Comparison of ENCODE assay signal across 30 mouse cellular contexts in the genomic region with DNA sequence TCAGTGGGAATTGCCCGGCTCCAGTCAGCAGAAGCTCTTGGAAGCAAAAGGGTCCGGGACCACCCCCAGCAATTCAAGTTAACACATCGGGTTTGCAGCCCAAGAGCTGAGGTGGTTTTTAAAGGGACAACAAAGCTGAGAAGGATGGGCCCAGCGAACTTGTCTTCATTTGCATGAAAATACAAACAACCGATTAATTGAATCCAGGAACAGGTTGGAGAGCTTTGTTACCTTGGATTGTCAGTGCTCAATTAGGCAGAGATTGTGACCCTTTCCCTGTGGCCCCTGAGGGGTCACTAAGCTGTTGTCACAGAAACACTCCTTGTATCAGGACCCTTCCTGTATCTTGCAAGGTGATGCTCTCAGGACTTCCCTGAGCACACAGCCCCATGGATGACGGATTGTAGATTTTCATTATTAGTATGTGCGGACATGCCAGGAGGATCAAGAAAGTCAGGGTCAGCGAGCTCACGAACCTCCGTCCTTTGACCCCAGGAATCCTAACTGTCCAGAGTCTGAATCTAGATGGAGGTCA. TPM values are rescaled to one million over a fixed set of nuclear protein-coding genes. Genes with fewer than 3 reads are reported as not detected.
A peak's percentile ranks its signal among the peaks of the same experiment; 100 is the strongest.
DNase-seq lines count a peak whose midpoint lies in the region; ATAC-seq and TF ChIP-seq lines count a peak whose summit lies in the region.
"Had no signal": no experiment of that assay in that cellular context is flagged by ENCODE, and none has a peak within 500 bp of the region (broad histone marks: within the 10 kb centered on the region; RNA-seq: fewer than 3 reads in every experiment).

No protein-coding gene starts in this region.

- H3K9ac ChIP-seq in forebrain, embryonic 11.5 days (ENCODE audit: low read length) = no peak overlapping the region
- no peak overlapping the region for H3K9ac ChIP-seq in hindbrain, embryonic 13.5 days
- no peak overlapping the region for H3K9ac ChIP-seq in hindbrain, postnatal 0 days (replicated peaks; ENCODE audit: low read length)
- H3K9ac ChIP-seq in neural tube, embryonic 13.5 days = no peak overlapping the region; the same call in 1 of the 2 replicates
- H3K9ac ChIP-seq: embryonic facial prominence, embryonic 13.5 days; heart, embryonic 15.5 days; limb, embryonic 13.5 days; liver, embryonic 13.5 days; lung, embryonic 14.5 days; neural tube, embryonic 15.5 days had no signal

- no peak for DNase-seq in forebrain, embryonic 11.5 days (ENCODE audit: low spot score)
- no peak for DNase-seq in forebrain, embryonic 10.5 days (ENCODE audit: extremely low spot score, low spot score)
- no peak for DNase-seq in hindbrain, postnatal 0 days (ENCODE audit: low spot score)
- DNase-seq in neural tube, embryonic 10.5 days (ENCODE audit: extremely low spot score, low spot score) = no peak
- DNase-seq in limb, embryonic 10.5 days (ENCODE audit: low spot score) = no peak
- no peak for DNase-seq in layer of hippocampus, adult 9-10 months (ENCODE audit: low spot score)
- DNase-seq: adrenal gland, adult 8-10 months; cerebellum, adult 18-20 months; cerebellum, postnatal 25 days; gastrocnemius, postnatal 14 days; kidney, adult 8-10 months; kidney, postnatal 14 days; liver, embryonic 13.5 days; lung, embryonic 14.5 days; midbrain, embryonic 14.5 days; right cerebral cortex, adult 18-20 months; right cerebral cortex, postnatal 4 days; thymus, postnatal 36 days had no signal

- 26% methylated on average over 10 of the region's 10 CpGs for WGBS in forebrain, embryonic 11.5 days
- 28% methylated on average over 10 of the region's 10 CpGs for WGBS in forebrain, embryonic 10.5 days
- 32% methylated on average over 10 of the region's 10 CpGs for WGBS in hindbrain, embryonic 13.5 days
- 47% methylated on average over 10 of the region's 10 CpGs for WGBS in hindbrain, postnatal 0 days
- WGBS in neural tube, embryonic 13.5 days = 37% methylated on average over 10 of the region's 10 CpGs
- 50% methylated on average over 10 of the region's 10 CpGs for WGBS in limb, embryonic 10.5 days

- no peak for TF ChIP-seq CTCF in hindbrain, postnatal 0 days (IDR thresholded peaks at IDR 0.05; ENCODE audit: low read depth)

- H3K36me3 ChIP-seq in forebrain, embryonic 11.5 days (ENCODE audit: control insufficient read depth, insufficient read depth, low read length) = no peaks in the 10 kb centered on the region
- no peaks in the 10 kb centered on the region for H3K36me3 ChIP-seq in forebrain, embryonic 10.5 days (replicated peaks)
- H3K36me3 ChIP-seq in hindbrain, embryonic 13.5 days = no peaks in the 10 kb centered on the region
- H3K36me3 ChIP-seq in hindbrain, postnatal 0 days (ENCODE audit: insufficient read depth, low read length) = no peaks in the 10 kb centered on the region
- H3K36me3 ChIP-seq in neural tube, embryonic 13.5 days = no peaks in the 10 kb centered on the region
- H3K36me3 ChIP-seq in limb, embryonic 10.5 days = no peaks in the 10 kb centered on the region
- H3K36me3 ChIP-seq: embryonic facial prominence, embryonic 13.5 days; G1E; heart, embryonic 15.5 days; limb, embryonic 13.5 days; liver, embryonic 13.5 days; neural tube, embryonic 15.5 days had no signal

- no peak overlapping the region for H3K27ac ChIP-seq in forebrain, embryonic 11.5 days (ENCODE audit: low read depth, low read length)
- H3K27ac ChIP-seq in forebrain, embryonic 10.5 days = no peak overlapping the region
- H3K27ac ChIP-seq in hindbrain, embryonic 13.5 days = peak overlapping the region; percentile 1
- no peak overlapping the region for H3K27ac ChIP-seq in hindbrain, postnatal 0 days
- H3K27ac ChIP-seq in neural tube, embryonic 13.5 days (replicated peaks) = peak overlapping the region; percentile 56; the same call in 1 of the 2 replicates
- 0 out of 2 replicates have a peak overlapping the region, but pooled peaks have one; percentile 21 for H3K27ac ChIP-seq in limb, embryonic 10.5 days
- H3K27ac ChIP-seq: heart, embryonic 15.5 days; layer of hippocampus, adult 2 months; limb, embryonic 13.5 days; liver, embryonic 13.5 days; neural tube, embryonic 15.5 days had no signal

- 0 out of 2 replicates have a peak overlapping the region, but pooled peaks have one; percentile 16 for H3K4me2 ChIP-seq in forebrain, embryonic 11.5 days (ENCODE audit: low read depth, low read length, severe bottlenecking)
- H3K4me2 ChIP-seq in hindbrain, embryonic 13.5 days = no peak overlapping the region
- H3K4me2 ChIP-seq in hindbrain, postnatal 0 days (ENCODE audit: low read depth, low read length) = no peak overlapping the region
- H3K4me2 ChIP-seq in neural tube, embryonic 13.5 days = no peak overlapping the region
- H3K4me2 ChIP-seq: embryonic facial prominence, embryonic 13.5 days; heart, embryonic 15.5 days; limb, embryonic 13.5 days; liver, embryonic 13.5 days; lung, embryonic 14.5 days; neural tube, embryonic 15.5 days had no signal

- no peak overlapping the region for H3K4me3 ChIP-seq in forebrain, embryonic 11.5 days (ENCODE audit: low read depth, low read length)
- no peak overlapping the region; the same call in 1 of the 2 replicates for H3K4me3 ChIP-seq in forebrain, embryonic 10.5 days
- H3K4me3 ChIP-seq in hindbrain, embryonic 13.5 days = no peak overlapping the region
- H3K4me3 ChIP-seq in hindbrain, postnatal 0 days (ENCODE audit: low read length) = no peak overlapping the region
- no peak overlapping the region for H3K4me3 ChIP-seq in neural tube, embryonic 13.5 days
- no peak overlapping the region for H3K4me3 ChIP-seq in limb, embryonic 10.5 days
- H3K4me3 ChIP-seq: embryonic facial prominence, embryonic 13.5 days; heart, embryonic 15.5 days; layer of hippocampus, adult 2 months; limb, embryonic 13.5 days; liver, embryonic 13.5 days; myocyte; neural tube, embryonic 15.5 days had no signal

- H3K4me1 ChIP-seq in forebrain, embryonic 11.5 days (replicated peaks; ENCODE audit: control insufficient read depth, insufficient read depth, low read length) = peaks cover 17% of the 10 kb centered on the region; the same call in 1 of the 2 replicates
- H3K4me1 ChIP-seq in forebrain, embryonic 10.5 days = peaks cover 50% of the 10 kb centered on the region
- H3K4me1 ChIP-seq in hindbrain, embryonic 13.5 days (replicated peaks) = peaks cover 49% of the 10 kb centered on the region
- H3K4me1 ChIP-seq in hindbrain, postnatal 0 days (ENCODE audit: insufficient read depth, low read length) = no peaks in the 10 kb centered on the region; the same call in 1 of the 2 replicates
- peaks cover 54% of the 10 kb centered on the region for H3K4me1 ChIP-seq in neural tube, embryonic 13.5 days (replicated peaks)
- H3K4me1 ChIP-seq in limb, embryonic 10.5 days = peaks cover 57% of the 10 kb centered on the region
- H3K4me1 ChIP-seq: liver, embryonic 13.5 days had no signal

- ATAC-seq in forebrain, embryonic 11.5 days (replicated peaks; ENCODE audit: low FRiP score) = no peak
- no peak for ATAC-seq in hindbrain, embryonic 13.5 days (ENCODE audit: low FRiP score)
- no peak for ATAC-seq in hindbrain, postnatal 0 days
- no peak for ATAC-seq in neural tube, embryonic 13.5 days (ENCODE audit: low read depth)
- ATAC-seq: activated CD4-positive, CD25-positive, alpha-beta regulatory T cell, adult 4 months; CD4-positive, CD25-positive, alpha-beta regulatory T cell, adult 4 months; Patski had no signal

- H3K9me3 ChIP-seq in forebrain, embryonic 11.5 days (ENCODE audit: control insufficient read depth, low read length) = no peaks in the 10 kb centered on the region
- no peaks in the 10 kb centered on the region for H3K9me3 ChIP-seq in forebrain, embryonic 10.5 days
- H3K9me3 ChIP-seq in hindbrain, embryonic 13.5 days = no peaks in the 10 kb centered on the region
- no peaks in the 10 kb centered on the region for H3K9me3 ChIP-seq in hindbrain, postnatal 0 days (ENCODE audit: low read length)
- no peaks in the 10 kb centered on the region for H3K9me3 ChIP-seq in neural tube, embryonic 13.5 days
- no peaks in the 10 kb centered on the region for H3K9me3 ChIP-seq in limb, embryonic 10.5 days (replicated peaks)
- H3K9me3 ChIP-seq: embryonic facial prominence, embryonic 13.5 days; heart, embryonic 15.5 days; limb, embryonic 13.5 days; liver, embryonic 13.5 days; neural tube, embryonic 15.5 days had no signal

- peaks cover 6% of the 10 kb centered on the region for H3K27me3 ChIP-seq in forebrain, embryonic 11.5 days (ENCODE audit: control insufficient read depth, insufficient read depth, low read length)
- peaks cover 62% of the 10 kb centered on the region for H3K27me3 ChIP-seq in forebrain, embryonic 10.5 days (ENCODE audit: poor library complexity, severe bottlenecking)
- 0 out of 2 replicates have a peak, but pooled peaks cover 3% of the 10 kb centered on the region for H3K27me3 ChIP-seq in hindbrain, embryonic 13.5 days
- no peaks in the 10 kb centered on the region for H3K27me3 ChIP-seq in hindbrain, postnatal 0 days (ENCODE audit: insufficient read depth, low read length)
- no peaks in the 10 kb centered on the region for H3K27me3 ChIP-seq in neural tube, embryonic 13.5 days
- H3K27me3 ChIP-seq in limb, embryonic 10.5 days (ENCODE audit: low read depth, poor library complexity, severe bottlenecking) = peaks cover 23% of the 10 kb centered on the region
- H3K27me3 ChIP-seq: heart, embryonic 15.5 days; liver, embryonic 13.5 days; neural tube, embryonic 15.5 days had no signal

RNA-seq across cellular contexts. Expression of a gene that starts 48.3 kb away (rescaled TPM):
- polyA plus RNA-seq in forebrain, embryonic 11.5 days (2014; fragmentation: Nextera tagmentation; extraction: Ambion mirVana) = 3.4 and 4.0 TPM in 2 replicates
- 4.1 and 4.6 TPM in 2 replicates for polyA plus RNA-seq in forebrain, embryonic 10.5 days (2016; fragmentation: Nextera tagmentation; extraction: Ambion mirVana)
- polyA plus RNA-seq in hindbrain, embryonic 13.5 days (2015; fragmentation: Nextera tagmentation; extraction: Ambion mirVana) = 1.8 and 2.1 TPM in 2 replicates
- 0.93 and 1.4 TPM in 2 replicates for total RNA-seq in hindbrain, postnatal 0 days (2014; rRNA removed)
- 1.6 and 2.1 TPM in 2 replicates for polyA plus RNA-seq in hindbrain, postnatal 0 days (2015; fragmentation: Nextera tagmentation; extraction: Ambion mirVana)
- 2.0 and 2.6 TPM in 2 replicates for polyA plus RNA-seq in neural tube, embryonic 13.5 days (2015; fragmentation: Nextera tagmentation; extraction: Ambion mirVana)
- 4.2 and 4.5 TPM in 2 replicates for polyA plus RNA-seq in limb, embryonic 10.5 days (2016; fragmentation: Nextera tagmentation; extraction: Ambion mirVana)
- polyA plus RNA-seq: Patski had no signal

Comparison
In these comparisons a context has a peak if more than half of its experiments do, and no peak if none do; other contexts are left out.
1. H3K27ac ChIP-seq: peak in hindbrain, embryonic 13.5 days (single experiment), neural tube, embryonic 13.5 days (single experiment) and limb, embryonic 10.5 days (single experiment); none in forebrain, embryonic 11.5 days (single experiment), forebrain, embryonic 10.5 days (single experiment) and hindbrain, postnatal 0 days (single experiment).